Mouse (Mus musculus): Measurements from ENCODE around the gene Arpc5. TPM values are rescaled to one million over a fixed set of nuclear protein-coding genes. Genes with fewer than 3 reads are reported as not detected.
"Not testable (repeated sequence)": the region's sequence is repeated elsewhere in the genome, so short reads cannot be mapped to it uniquely, and the experiment has no call there.

Gene Arpc5
- total RNA-seq, 2 experiments from 2014 or later, result 219 to 220 TPM

- DNase-seq (ENCODE audit: extremely low spot score in 1 of 2, low spot score in 1 of 2), result not testable (repeated sequence)
These were observed 8.3 kb downstream of the Arpc5 start for GRCm38 (mm10) chr1:152774601-152775000.

- peak; percentile 53 to 86 for DNase-seq (ENCODE audit: extremely low spot score in 1 of 2, low spot score in 1 of 2)
These were observed 12.9 kb downstream of the Arpc5 start for GRCm38 (mm10) chr1:152779071-152779737.

- DNase-seq (ENCODE audit: extremely low spot score in 1 of 2, low spot score in 1 of 2), result no peak
These were observed 18.3 kb downstream of the Arpc5 start for GRCm38 (mm10) chr1:152784620-152785019.

GRCm38 (mm10) chr1:152785446-152785845 lies 19.1 kb downstream of the Arpc5 start:
- not testable (repeated sequence) for DNase-seq (ENCODE audit: extremely low spot score in 1 of 2, low spot score in 1 of 2)

GRCm38 (mm10) chr1:152786953-152787352 lies 20.6 kb downstream of the Arpc5 start:
- DNase-seq (ENCODE audit: extremely low spot score in 1 of 2, low spot score in 1 of 2), result no peak

- no peak for DNase-seq (ENCODE audit: extremely low spot score in 1 of 2, low spot score in 1 of 2)
These were observed 21.8 kb downstream of the Arpc5 start for GRCm38 (mm10) chr1:152788121-152788660.

- no peak for DNase-seq (ENCODE audit: extremely low spot score in 1 of 2, low spot score in 1 of 2)
These were observed 23.9 kb downstream of the Arpc5 start for GRCm38 (mm10) chr1:152790254-152790653.

- DNase-seq (ENCODE audit: extremely low spot score in 1 of 2, low spot score in 1 of 2), result no peak
These were observed 24.5 kb downstream of the Arpc5 start for GRCm38 (mm10) chr1:152790821-152791220.

- DNase-seq (ENCODE audit: extremely low spot score in 1 of 2, low spot score in 1 of 2), result no peak
These were observed 24.9 kb downstream of the Arpc5 start for GRCm38 (mm10) chr1:152791269-152791668.

- DNase-seq (ENCODE audit: extremely low spot score in 1 of 2, low spot score in 1 of 2), result no peak
These were observed 26.6 kb downstream of the Arpc5 start for GRCm38 (mm10) chr1:152792736-152793494.

- no peak for DNase-seq (ENCODE audit: extremely low spot score in 1 of 2, low spot score in 1 of 2)
These were observed 27.3 kb downstream of the Arpc5 start for GRCm38 (mm10) chr1:152793495-152794130.

GRCm38 (mm10) chr1:152795688-152796255 lies 29.4 kb downstream of the Arpc5 start:
- no peak for DNase-seq (ENCODE audit: extremely low spot score in 1 of 2, low spot score in 1 of 2)

GRCm38 (mm10) chr1:152796683-152797263 lies 30.4 kb downstream of the Arpc5 start:
- no peak for DNase-seq (ENCODE audit: extremely low spot score in 1 of 2, low spot score in 1 of 2)

- DNase-seq (ENCODE audit: extremely low spot score in 1 of 2, low spot score in 1 of 2), result no peak
These were observed 31.8 kb downstream of the Arpc5 start for GRCm38 (mm10) chr1:152798125-152798524.

GRCm38 (mm10) chr1:152799897-152800296 lies 33.6 kb downstream of the Arpc5 start, which contains the start of gene Ncf2:
TSS of gene Ncf2 (plus strand) at chr1:152800194.
- DNase-seq (ENCODE audit: extremely low spot score in 1 of 2, low spot score in 1 of 2), result no peak

- DNase-seq (ENCODE audit: extremely low spot score in 1 of 2, low spot score in 1 of 2), result no peak
These were observed 34.4 kb downstream of the Arpc5 start for GRCm38 (mm10) chr1:152800633-152801176.

GRCm38 (mm10) chr1:152804907-152805306 lies 38.6 kb downstream of the Arpc5 start:
- no peak for DNase-seq (ENCODE audit: extremely low spot score in 1 of 2, low spot score in 1 of 2)

GRCm38 (mm10) chr1:152807619-152808391 lies 41.5 kb downstream of the Arpc5 start:
- no peak for DNase-seq (ENCODE audit: extremely low spot score in 1 of 2, low spot score in 1 of 2)

GRCm38 (mm10) chr1:152808392-152808680 lies 42.0 kb downstream of the Arpc5 start:
- no peak for DNase-seq (ENCODE audit: extremely low spot score in 1 of 2, low spot score in 1 of 2)

All from layer of hippocampus, postnatal 25 days (tissue).